Mouse (Mus musculus): ENCODE results near the gene Sin3b.
"Not testable (repeated sequence)": the region's sequence is repeated elsewhere in the genome, so short reads cannot be mapped to it uniquely, and the experiment has no call there.

Gene Sin3b

DNA sequence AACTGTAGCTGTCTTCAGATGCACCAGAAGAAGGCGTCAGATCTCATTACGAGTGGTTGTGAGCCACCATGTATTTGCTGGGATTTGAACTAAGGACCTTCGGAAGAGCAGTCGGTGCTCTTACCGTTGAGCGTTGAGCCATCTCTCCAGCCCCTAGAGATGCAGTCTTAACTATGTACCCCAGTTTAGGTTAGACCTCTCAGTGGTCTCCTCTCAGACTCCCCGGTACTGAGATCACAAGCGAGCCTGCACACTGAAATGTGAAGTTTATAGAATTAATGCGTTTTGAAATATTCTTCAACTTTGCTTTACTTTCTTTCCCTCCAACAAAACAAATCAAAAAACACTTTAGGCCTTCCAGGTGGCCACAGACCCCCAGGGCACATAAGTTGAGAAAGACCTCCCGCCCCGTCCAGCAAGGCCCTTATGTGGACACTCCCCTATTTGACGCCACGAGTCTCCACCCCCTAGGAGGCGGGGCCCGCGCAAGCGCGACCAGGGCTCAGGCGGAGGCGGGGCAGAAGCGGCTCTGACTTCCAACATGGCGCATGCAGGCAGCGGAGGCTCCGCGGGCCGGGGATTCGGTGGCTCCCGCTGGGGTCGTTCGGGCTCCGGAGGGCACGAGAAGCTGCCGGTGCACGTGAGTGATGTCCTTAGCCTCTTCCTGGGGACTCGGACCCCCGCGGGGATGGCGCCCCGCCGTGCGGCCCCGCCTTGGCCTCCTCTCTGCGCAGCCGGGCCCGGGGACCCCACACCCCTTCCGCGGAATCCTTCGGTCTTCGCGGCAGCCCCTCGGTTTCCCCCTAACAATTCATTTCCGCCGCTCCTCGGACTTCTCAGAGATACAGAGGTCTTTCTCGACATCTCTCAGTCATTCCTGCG, at the start of gene Sin3b:
TSS of gene Sin3b (plus strand) at position 517 of the 882 bp plus-strand sequence.
- peak; percentile 94 to 95 for DNase-seq (ENCODE audit: low spot score in 2 of 2)

DNA sequence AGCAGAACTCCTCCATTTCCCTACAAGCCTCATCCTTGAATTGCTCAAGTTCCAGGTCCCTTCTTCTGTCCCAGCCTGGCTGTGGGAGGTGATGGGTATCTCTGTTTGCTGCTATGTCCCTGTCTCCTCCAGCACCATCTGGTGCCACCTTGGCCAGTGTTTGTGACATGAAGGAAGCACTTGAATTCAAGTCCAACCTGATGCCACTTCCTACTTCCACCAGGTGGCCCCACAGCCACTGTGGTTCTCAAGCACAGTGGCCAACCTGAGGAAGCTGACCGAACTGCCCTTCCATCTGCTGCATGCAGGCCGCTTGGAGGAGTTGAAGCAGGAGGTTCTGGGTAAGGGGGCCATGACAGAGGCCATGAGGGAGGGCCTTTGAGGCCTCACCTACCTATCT, 48.9 kb upstream of the Sin3b start:
- DNase-seq (ENCODE audit: low spot score in 2 of 2), result no peak

DNA sequence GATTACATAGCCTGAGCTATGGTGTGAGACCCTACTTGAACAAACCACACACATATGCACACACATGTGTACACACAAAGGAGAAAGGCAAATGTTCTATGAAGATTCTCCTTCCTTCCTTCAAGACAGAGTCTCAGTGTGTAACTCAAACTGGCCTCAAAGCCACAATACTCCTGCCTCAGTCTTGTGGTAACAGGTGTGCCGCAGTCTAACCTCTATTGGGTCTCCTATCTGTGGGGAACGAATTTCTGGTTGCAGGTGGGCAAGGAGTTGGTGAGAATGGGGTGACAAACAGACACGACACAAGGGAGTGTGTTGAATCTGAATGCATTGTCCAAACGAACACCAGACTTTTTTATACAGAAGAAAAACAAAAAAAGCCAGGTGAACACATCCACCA, 46.6 kb upstream of the Sin3b start:
- DNase-seq (ENCODE audit: low spot score in 2 of 2), result no peak

DNA sequence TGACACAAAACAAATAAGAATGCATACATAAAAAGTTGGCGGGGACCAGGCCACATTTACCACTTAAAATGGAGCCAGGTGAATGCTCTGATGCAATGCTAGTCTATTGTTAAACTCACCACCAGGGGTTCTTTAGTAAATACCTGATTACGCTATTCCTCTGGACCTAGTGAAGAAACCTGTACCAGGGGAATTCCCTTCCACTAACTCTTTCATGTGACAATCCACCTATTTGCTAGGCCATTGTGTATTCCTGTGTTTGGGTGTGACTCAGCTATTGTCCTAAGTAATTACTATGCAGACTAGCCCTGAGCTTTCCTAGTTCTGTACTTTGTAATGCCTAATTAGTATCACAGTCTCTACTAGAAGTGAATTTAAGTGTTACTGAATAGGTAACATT, 46.2 kb upstream of the Sin3b start:
- DNase-seq (ENCODE audit: low spot score in 2 of 2), result not testable (repeated sequence)

DNA sequence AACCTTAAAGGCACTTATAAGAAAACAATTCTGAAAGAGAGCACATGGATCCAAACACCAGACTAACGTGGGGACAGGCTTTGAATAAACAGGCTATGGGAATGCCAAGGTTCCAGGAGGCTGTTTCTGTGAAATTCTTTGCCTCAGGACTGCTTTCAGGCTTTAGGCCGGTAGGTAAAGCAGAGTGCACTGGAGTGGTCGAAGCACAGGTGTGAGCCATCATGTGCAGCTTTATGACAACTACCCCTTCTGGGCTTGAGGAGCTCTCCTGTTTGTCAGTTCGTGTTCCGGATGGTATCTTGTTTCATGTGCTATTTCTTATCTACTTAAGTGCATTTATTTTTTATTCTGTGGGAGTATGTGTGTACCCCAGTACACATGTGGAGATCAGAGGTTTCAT, 45.8 kb upstream of the Sin3b start:
- DNase-seq (ENCODE audit: low spot score in 2 of 2), result no peak

DNA sequence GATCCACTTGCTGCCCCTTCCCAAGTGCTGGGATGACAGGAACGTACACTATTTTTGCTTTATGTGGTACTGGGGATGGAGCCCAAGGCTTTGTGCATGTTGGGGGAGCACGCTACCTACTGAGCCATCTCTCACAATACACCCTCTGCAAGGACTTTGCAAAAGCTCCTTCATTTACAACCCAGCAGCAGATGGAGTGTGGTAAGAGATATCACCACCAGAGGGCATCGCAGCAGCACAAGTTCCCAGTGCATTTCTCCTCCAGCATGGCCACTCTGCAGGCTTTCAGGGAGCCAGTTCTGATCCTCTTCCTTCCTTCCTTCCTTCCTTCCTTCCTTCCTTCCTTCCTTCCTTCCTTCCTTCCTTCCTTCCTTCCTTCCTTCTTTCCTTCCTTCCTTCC, 43.0 kb upstream of the Sin3b start:
- peak; percentile 80 to 85 for DNase-seq (ENCODE audit: low spot score in 2 of 2)

DNA sequence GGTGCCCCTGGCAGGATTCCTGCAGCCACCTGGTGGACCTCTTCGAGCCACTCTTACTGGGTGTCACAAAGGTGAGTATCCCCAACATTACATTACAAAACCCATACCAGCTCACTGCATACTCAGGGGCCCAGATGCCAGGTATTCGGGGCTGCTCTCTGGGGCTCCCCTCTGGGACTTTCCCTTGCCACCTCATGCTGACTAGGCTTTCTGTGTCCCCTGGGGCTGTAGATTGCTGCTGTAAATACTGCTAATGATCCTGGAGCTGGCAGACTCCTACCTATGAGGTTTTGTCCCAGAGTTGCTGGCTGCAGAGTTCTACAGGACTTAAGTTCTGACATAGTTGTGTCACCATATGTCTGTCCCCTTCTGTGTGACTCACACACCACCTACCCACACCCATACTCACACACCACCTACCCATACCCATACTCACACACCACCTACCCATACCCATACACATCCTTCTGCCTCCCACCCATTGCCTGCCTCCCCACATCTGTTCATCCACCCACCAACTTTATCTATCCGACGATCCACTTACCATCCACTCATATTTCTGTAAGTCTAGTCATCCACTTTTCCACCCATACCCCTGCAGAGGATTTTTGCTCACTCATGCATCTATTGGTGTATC, 40.9 kb upstream of the Sin3b start:
- DNase-seq (ENCODE audit: low spot score in 2 of 2), result no peak

DNA sequence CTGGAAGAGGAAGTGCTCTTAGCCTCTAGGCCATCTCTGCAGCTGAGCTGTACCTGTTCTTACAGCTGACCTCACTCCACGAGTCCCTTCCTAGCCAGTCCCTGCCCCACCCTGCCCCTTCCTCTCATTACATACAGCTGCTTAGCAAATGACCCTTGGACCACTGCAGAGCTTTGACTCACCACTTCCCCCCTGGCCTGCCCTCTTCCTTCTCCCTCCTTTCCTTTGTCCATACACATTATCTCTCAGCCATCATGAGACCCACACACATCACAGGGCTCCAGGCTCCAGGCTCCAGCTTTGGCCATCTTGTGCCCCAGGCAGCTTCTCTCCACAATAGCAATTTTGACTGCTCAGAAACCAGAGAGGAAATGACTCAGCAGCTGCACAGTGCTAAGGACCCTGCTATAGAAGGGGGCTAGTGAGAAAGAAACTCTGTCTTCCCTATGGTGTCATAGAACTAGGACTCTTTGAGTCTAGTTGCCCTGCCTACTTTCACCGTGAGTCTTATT, 40.0 kb upstream of the Sin3b start:
- DNase-seq (ENCODE audit: low spot score in 2 of 2), result no peak

DNA sequence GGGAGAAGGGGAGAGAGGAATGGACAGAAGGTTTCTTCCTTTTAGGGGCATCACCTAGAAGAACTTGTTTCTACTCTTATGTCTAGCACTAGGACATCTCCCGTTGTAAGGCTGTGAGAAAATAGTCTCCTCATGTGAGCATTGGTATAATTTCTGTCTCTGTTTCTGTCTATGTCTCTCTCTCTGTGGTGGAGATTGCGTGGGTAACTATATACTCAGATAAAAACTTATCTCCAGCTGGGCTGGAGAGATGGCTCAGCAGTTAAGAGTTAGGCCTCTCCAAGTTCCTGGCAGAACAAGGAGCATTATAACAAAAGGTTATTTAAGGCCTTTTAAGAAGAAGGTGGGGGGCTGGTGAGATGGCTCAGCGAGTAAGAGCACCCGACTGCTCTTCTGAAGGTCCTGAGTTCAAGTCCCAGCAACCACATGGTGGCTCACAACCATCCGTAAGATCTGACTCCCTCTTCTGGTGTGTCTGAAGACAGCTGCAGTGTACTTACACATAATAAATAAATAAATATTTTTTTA, 39.4 kb upstream of the Sin3b start:
- DNase-seq (ENCODE audit: low spot score in 2 of 2), result not testable (repeated sequence)

DNA sequence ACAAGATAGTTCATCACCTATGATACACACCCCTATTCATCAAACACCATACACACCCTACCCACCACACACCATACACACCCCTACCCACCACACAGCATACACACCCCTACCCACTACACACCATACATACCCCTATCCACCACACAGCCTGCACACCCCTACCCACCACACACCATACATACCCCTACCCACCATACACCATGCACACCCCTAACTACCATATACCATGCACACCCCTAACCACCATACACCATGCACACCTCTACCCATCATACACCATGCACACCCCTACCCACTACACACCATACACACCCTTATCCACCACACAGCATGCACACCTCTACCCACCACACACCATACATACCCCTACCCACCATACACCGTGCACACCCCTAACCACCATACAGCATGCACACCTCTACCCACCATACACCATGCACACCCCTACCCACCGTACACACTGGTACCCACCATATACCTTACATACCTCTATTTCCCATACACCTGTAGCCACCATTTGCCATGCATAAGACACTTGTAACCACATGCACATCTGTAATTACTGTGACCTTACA, 24.6 kb upstream of the Sin3b start:
- no peak for DNase-seq (ENCODE audit: low spot score in 2 of 2)

DNA sequence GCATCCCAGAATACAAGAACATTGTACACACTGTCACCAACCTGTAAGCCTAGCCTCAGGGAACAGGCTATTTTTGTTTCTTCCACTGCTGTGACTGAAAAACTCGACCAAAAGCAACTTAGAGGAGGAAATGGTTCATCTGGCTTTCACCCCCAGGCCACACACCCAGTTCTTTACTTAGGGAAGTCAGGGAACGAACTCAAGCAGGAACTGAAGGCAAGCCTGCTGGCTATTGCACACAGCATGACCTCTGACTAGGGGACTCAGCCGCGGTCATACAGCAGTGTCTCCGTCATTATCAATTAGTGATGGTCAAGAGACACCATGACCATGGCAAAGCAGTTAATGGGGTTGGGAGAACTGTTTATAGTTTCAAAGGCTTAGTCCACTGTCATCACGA, 10.5 kb upstream of the Sin3b start:
- DNase-seq (ENCODE audit: low spot score in 2 of 2), result no peak

DNA sequence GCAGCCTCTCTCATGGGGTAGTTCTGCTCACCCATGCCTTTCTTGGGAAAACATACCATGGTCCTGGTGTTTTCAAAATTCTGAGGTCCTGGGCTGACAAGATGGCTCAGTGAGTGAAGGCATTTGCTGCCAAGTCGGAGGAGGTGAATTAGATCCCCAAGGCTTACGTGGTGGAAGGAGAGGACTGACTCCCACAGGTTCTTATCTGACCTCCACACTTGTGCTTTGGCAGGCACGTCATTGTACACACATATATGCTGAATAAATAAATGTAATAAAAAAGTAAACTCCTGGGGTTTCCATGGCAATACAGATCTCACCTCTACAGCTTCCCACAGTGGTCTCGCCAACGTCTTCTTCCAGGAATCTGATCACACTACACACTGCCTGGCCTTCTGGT, 6.5 kb upstream of the Sin3b start:
- no peak for DNase-seq (ENCODE audit: low spot score in 2 of 2)

DNA sequence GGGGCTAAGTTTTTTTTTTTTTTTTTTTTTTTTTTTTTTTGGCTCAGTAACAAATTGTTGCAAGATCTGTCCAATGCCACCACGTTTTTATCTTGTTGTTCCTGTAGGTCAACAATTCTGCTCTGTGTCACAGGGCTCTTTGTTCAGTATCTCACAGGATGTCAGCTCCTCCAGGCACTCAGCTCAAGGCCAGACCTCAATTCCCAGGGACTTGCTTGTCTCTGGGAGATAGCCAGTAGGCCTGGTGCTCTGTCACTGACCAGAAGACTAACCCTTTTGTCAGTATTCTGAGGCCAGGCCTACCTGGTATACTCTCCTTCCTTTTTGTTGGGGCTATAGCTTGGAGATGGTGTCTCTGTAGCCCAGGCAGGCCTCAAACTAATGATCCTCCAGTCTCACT, 2.5 kb upstream of the Sin3b start:
- DNase-seq (ENCODE audit: low spot score in 2 of 2), result no peak

DNA sequence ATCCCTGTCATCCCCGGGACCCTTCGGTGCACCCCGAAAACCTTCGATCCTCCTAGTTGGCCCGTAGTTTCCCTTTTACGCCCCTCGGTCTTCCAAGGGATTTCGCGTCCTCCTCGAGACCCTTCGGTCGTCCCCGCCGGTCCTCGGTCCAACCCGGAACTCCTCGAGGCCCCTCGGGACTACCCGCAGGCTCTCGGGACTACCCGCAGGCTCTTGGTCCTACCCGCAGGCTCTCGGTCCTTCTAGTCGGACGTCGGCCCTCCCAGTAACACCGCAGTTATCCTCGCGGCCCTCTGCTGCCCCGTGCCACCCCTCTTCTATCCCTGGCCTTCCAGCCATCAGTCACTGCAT, 541 bp downstream of the Sin3b start:
- peak; percentile 39 to 46 for DNase-seq (ENCODE audit: low spot score in 2 of 2)

DNA sequence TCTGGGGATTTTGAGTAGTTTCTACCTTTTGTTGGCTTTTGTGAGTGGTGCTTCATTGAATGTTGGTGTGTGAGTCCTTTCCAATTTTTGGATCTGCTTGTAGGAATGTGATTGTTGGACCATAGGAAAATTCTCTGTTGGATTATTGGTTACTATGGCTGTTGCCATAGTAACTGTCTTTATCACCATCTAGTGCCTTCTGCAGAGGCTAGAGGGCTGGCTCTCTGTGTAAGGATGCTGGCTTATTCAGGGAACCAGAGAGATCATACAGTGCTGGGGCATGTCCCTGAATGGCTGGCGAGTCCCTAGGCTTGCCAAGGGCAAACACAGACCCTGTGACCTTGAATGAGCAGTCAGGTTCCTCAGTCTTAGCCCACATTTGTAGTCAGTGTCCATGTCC, 5.6 kb downstream of the Sin3b start:
- no peak for DNase-seq (ENCODE audit: low spot score in 2 of 2)

DNA sequence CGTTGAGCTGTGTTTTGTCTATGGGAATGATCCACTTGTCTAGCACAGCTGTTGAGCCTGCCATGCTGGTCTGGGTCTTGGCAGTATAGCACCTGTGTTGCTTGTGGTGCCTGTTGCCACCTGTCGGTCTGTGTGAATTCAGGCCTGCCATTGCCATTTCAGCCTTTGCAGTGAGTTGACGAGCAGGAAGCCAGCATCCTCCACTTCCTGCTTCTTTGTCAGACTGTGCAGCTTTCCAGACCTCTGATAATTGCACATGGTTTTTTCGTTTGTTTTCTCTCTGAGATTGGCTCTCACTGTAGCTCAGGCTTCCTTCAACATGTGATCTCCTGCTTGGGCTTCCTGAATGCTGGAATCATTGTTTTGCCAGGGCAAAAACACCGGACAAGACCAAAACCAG, 11.9 kb downstream of the Sin3b start:
- no peak for DNase-seq (ENCODE audit: low spot score in 2 of 2)

DNA sequence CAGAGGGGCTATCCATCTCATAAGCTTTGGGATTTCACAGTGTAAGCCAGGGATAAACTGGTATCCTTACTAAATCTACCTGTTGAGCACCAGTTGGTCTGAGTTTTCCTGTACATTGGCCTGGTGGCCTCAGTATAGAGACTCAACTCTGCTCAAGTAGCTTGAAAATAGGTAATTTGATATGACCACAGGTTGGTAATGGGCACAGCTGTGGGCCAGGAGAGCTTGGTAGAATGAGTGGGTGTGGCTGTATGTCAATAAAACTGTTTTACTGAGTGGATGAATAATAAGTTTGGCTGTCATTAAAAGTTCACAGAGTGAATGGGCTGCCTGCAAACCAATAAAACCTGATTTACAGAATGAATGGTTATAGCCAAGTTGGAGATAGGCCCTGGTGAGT, 13.8 kb downstream of the Sin3b start:
- DNase-seq (ENCODE audit: low spot score in 2 of 2), result no peak

DNA sequence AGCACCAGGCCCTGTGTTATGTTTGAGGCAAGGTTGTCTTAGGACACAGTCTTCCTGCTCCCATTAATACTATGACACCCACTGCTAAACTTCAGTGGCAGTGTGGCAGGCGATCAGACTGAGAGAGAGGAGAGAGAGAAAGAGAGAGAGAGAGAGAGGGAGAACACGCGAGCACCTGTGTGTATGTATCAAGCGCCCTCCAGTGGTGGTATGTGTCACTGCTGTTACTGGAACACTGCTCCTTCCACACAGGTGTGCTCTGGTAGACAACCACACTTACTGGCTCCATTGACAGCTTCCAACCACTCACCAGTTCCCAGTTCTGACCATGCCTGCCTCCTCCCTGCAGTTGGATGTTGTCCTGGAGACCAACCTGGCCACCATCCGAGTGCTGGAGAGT, 23.0 kb downstream of the Sin3b start:
- DNase-seq (ENCODE audit: low spot score in 2 of 2), result peak; percentile 66 to 72

DNA sequence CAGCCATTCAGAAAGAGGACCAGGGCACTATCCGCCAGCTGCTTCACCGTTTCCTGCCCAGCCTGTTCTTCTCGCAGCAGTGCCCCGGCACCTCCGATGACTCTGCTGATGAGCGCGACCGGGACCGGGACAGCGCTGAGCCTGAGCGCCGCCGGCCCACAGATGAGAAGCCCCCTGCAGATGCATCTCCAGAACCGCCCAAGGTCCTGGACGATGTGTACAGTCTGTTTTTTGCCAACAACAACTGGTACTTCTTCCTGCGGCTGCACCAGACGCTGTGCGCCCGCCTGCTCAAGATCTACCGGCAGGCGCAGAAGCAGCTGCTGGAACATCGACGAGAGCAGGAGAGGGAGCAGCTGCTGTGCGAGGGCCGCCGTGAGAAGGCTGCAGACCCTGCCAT, 26.8 kb downstream of the Sin3b start:
- peak in 1 of 2 experiments; percentile 19 for DNase-seq (ENCODE audit: low spot score in 2 of 2)

DNA sequence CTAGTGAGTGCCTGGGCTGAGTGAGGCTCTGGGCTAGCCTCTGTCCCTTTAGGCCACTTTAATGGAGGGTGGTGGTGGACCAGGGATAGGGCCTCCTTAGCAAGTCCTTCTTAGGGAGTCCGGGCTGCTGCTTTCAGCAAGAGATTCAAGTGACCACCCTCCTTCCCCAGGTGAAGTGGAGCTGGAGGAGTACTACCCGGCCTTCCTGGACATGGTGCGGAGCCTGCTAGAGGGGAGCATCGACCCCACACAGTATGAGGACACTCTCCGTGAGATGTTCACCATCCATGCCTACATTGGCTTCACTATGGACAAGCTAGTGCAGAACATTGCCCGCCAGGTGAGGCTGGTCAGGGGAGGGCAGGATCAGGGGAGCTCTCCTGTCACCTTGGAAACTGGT, 27.2 kb downstream of the Sin3b start:
- DNase-seq (ENCODE audit: low spot score in 2 of 2), result peak; percentile 14 to 15

DNA sequence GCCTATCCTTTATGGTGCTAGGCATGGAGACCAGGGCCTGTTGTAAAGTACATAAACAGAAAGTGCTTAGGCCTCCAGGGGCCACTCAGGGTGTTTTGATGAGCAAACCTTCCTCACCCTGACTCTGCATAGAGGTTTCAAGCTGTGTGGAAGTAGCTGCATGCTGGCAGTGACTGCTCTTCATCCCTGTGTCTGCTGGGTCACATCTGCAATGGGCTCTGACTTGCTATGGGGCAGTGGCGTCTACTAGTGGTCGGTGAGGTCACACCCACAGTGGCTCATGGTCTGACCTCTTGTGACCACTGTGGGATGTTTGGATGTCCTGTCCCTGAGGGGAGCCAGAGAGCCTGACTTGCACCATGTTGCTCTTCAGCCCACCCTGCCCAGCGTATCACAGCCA, 28.0 kb downstream of the Sin3b start:
- DNase-seq (ENCODE audit: low spot score in 2 of 2), result peak in 1 of 2 experiments; percentile 17

DNA sequence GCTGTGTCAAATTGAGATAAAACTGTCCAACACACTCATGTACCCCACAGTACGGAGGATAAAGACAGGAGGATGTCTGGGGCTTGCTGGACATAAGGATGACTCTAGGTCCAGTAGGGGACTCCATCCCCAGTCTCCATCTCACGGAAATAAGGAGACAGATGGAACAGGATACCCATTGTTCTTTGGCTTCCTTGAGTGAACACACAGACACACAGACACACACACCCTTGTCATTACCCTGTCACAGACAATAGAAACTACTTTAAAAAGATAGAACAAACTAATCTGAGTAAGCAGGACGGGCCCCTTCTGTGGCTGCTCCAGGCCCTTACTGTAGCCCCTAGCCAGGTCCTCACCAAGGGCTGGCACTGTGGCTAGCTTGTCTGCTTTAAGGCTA, 29.2 kb downstream of the Sin3b start:
- DNase-seq (ENCODE audit: low spot score in 2 of 2), result peak; percentile 9 to 13

DNA sequence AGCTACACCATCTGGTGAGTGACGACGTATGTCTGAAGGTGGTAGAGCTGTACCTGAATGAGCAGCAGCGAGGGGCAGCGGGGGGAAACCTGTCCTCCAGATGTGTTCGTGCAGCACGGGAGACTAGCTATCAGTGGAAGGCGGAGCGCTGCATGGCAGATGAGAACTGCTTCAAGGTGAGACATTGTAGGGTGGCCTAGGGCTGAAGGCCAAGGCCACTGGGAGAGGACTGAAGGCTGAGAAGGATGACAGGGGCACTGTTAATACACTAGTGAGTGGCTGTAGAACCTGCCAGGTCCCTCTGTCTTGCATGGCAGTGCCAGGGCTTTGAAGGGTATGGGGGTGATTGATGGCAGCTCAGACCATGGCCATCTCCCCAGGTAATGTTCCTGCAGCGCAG, 30.1 kb downstream of the Sin3b start:
- DNase-seq (ENCODE audit: low spot score in 2 of 2), result peak; percentile 20 to 21

All from right cerebral cortex, postnatal 10 days (tissue).